Mouse (Mus musculus) frontal cortex, adult (tissue): ENCODE measurements at regions not wholly inside any gene's neighbourhood (a gene's known extent, or its start where the extent isn't known, plus 50 kb on each side); places are given as distances from the start of the nearest gene placed in this dataset.

ENCODE experiments used
- ATAC-seq: cut with Nextera tagmentation; 2 replicates; pipeline ENCODE4 v1.9.2; 2017; ENCODE audit warnings: mild to moderate bottlenecking, moderate library complexity, mixed read lengths; ENCODE audit not compliant: low TSS enrichment

GRCm38 (mm10) chr10:14231464-14231863, 265.6 kb downstream of the Hivep2 start:
- ATAC-seq, result no peak

GRCm38 (mm10) chr10:14217284-14217683, 251.4 kb downstream of the Hivep2 start:
- ATAC-seq, result no peak

GRCm38 (mm10) chr10:14216191-14216992, 250.5 kb downstream of the Hivep2 start:
- peak; percentile 57 for ATAC-seq

- ATAC-seq, result peak; percentile 45
Measured at GRCm38 (mm10) chr10:14215512-14215911, 249.6 kb downstream of the Hivep2 start.

- no peak for ATAC-seq
Measured at GRCm38 (mm10) chr10:14213536-14213935, 247.7 kb downstream of the Hivep2 start.

GRCm38 (mm10) chr10:14211926-14212325, 246.1 kb downstream of the Hivep2 start:
- ATAC-seq, result peak; percentile 17

GRCm38 (mm10) chr10:14211481-14211880, 245.6 kb downstream of the Hivep2 start:
- ATAC-seq, result peak; percentile 3; the same call in 1 of the 2 replicates

- ATAC-seq, result peak; percentile 39
Measured at GRCm38 (mm10) chr10:14210445-14210844, 244.6 kb downstream of the Hivep2 start.

- ATAC-seq, result peak; percentile 7
Measured at GRCm38 (mm10) chr10:14210045-14210444, 244.2 kb downstream of the Hivep2 start.

GRCm38 (mm10) chr10:14208206-14208605, 242.3 kb downstream of the Hivep2 start:
- ATAC-seq, result no peak

- peak; percentile 53 for ATAC-seq
Measured at GRCm38 (mm10) chr10:14207616-14208015, 241.7 kb downstream of the Hivep2 start.

- ATAC-seq, result peak; percentile 18; the same call in 1 of the 2 replicates
Measured at GRCm38 (mm10) chr10:14207051-14207570, 241.2 kb downstream of the Hivep2 start.
